In genomic region chr13:98016923-98017588, GRCm38 (mm10) we compare ENCODE assay signal across 9 mouse cellular contexts.
DNase-seq lines count a peak whose midpoint lies in the region; ATAC-seq and TF ChIP-seq lines count a peak whose summit lies in the region.
"Had no signal": no experiment of that assay in that cellular context is flagged by ENCODE, and none has a peak within 500 bp of the region (broad histone marks: within the 10 kb centered on the region; RNA-seq: fewer than 3 reads in every experiment).

No protein-coding gene starts in this region.

- peak; percentile 66 for ATAC-seq in hindbrain, embryonic 11.5 days (ENCODE audit: low FRiP score)
- ATAC-seq in midbrain, embryonic 15.5 days (replicated peaks): peak; percentile 93

- H3K9ac ChIP-seq in ES-Bruce4 (ENCODE audit: low read depth, poor library complexity, severe bottlenecking): peak overlapping the region; percentile 17
- no peak overlapping the region for H3K9ac ChIP-seq in hindbrain, embryonic 11.5 days (ENCODE audit: low read depth, low read length)
- H3K9ac ChIP-seq in midbrain, embryonic 15.5 days: peak overlapping the region; percentile 56; the same call in 1 of the 2 replicates

- no peaks in the 10 kb centered on the region for H3K36me3 ChIP-seq in ES-Bruce4 (ENCODE audit: control insufficient read depth, insufficient read depth, low read length, poor library complexity, severe bottlenecking)
- no peaks in the 10 kb centered on the region for H3K36me3 ChIP-seq in hindbrain, embryonic 11.5 days (ENCODE audit: control insufficient read depth, insufficient read depth, low read length)
- no peaks in the 10 kb centered on the region for H3K36me3 ChIP-seq in midbrain, embryonic 15.5 days (replicated peaks)

- TF ChIP-seq CTCF in ES-Bruce4 (IDR thresholded peaks at IDR 0.05; ENCODE audit: low read depth, low read length): no peak
- no peak for TF ChIP-seq CTCF in cortical plate, adult 2 months (IDR thresholded peaks at IDR 0.05; ENCODE audit: extremely low read depth, insufficient read depth, low read length)

- TF ChIP-seq POLR2A in ES-Bruce4 (IDR thresholded peaks at IDR 0.05; ENCODE audit: insufficient read depth, low read length): no peak
- no peak for TF ChIP-seq POLR2A in cortical plate, adult 2 months (IDR thresholded peaks at IDR 0.05; ENCODE audit: extremely low read depth, insufficient read depth, low read length)

- peaks cover 1% of the 10 kb centered on the region for H3K4me1 ChIP-seq in ES-Bruce4 (ENCODE audit: control insufficient read depth, insufficient read depth, low read length)
- no peaks in the 10 kb centered on the region for H3K4me1 ChIP-seq in cortical plate, adult 2 months (ENCODE audit: control insufficient read depth, insufficient read depth, low read length)
- peaks cover 4% of the 10 kb centered on the region; the same call in 1 of the 2 replicates for H3K4me1 ChIP-seq in hindbrain, embryonic 11.5 days (replicated peaks; ENCODE audit: control insufficient read depth, insufficient read depth, low read length)
- H3K4me1 ChIP-seq in midbrain, embryonic 15.5 days: peaks cover 14% of the 10 kb centered on the region; the same call in 1 of the 2 replicates

- H3K27me3 ChIP-seq in ES-Bruce4 (ENCODE audit: control insufficient read depth, insufficient read depth, low read length, poor library complexity, severe bottlenecking): no peaks in the 10 kb centered on the region
- peaks cover 2% of the 10 kb centered on the region; the same call in 1 of the 2 replicates for H3K27me3 ChIP-seq in hindbrain, embryonic 11.5 days (ENCODE audit: control insufficient read depth, insufficient read depth, low read length)
- no peaks in the 10 kb centered on the region for H3K27me3 ChIP-seq in midbrain, embryonic 15.5 days (replicated peaks)

- H3K4me3 ChIP-seq in ES-Bruce4 (ENCODE audit: low read depth, low read length): peak overlapping the region; percentile 54
- peak overlapping the region; percentile 54 for H3K4me3 ChIP-seq in cortical plate, adult 2 months (ENCODE audit: insufficient read depth, low read length)
- H3K4me3 ChIP-seq in hindbrain, embryonic 11.5 days (ENCODE audit: low read depth, low read length): peak overlapping the region; percentile 32
- peak overlapping the region; percentile 51 for H3K4me3 ChIP-seq in midbrain, embryonic 15.5 days
- H3K4me3 ChIP-seq: megakaryocyte, embryonic 14.5 days had no signal

- no peak for TF ChIP-seq EP300 in ES-Bruce4 (IDR thresholded peaks at IDR 0.05; ENCODE audit: insufficient read depth, low read depth, low read length)

- H3K27ac ChIP-seq in ES-Bruce4 (ENCODE audit: insufficient read depth, low read length): no peak overlapping the region
- H3K27ac ChIP-seq in cortical plate, adult 2 months (ENCODE audit: insufficient read depth, low read length): no peak overlapping the region
- no peak overlapping the region for H3K27ac ChIP-seq in hindbrain, embryonic 11.5 days (ENCODE audit: low read depth, low read length)
- peak overlapping the region; percentile 83 for H3K27ac ChIP-seq in midbrain, embryonic 15.5 days

- 30% methylated on average over 12 of the region's 12 CpGs for WGBS in hindbrain, embryonic 11.5 days
- 11% methylated on average over 12 of the region's 12 CpGs for WGBS in midbrain, embryonic 15.5 days

- peak; percentile 49 for DNase-seq in hindbrain, embryonic 11.5 days (ENCODE audit: low spot score)
- DNase-seq in left cerebral cortex, adult 9 months (ENCODE audit: low spot score in 2 of 2): peak; percentile 18 to 49
- DNase-seq in thymus, adult 18-20 months: no peak
- DNase-seq in T-cell, adult 2 months (ENCODE audit: low spot score): no peak
- no peak for DNase-seq in natural killer cell, adult 2 months (ENCODE audit: low spot score in 2 of 2)

- H3K9me3 ChIP-seq in ES-Bruce4 (replicated peaks; ENCODE audit: control insufficient read depth, insufficient read depth, low read length, poor library complexity, severe bottlenecking): no peaks in the 10 kb centered on the region
- H3K9me3 ChIP-seq in hindbrain, embryonic 11.5 days (ENCODE audit: control insufficient read depth, low read length): no peaks in the 10 kb centered on the region
- no peaks in the 10 kb centered on the region for H3K9me3 ChIP-seq in midbrain, embryonic 15.5 days
- H3K9me3 ChIP-seq: megakaryocyte, embryonic 14.5 days had no signal

- peak overlapping the region; percentile 82 for H3K4me2 ChIP-seq in hindbrain, embryonic 11.5 days (replicated peaks; ENCODE audit: low read depth, low read length)
- H3K4me2 ChIP-seq in midbrain, embryonic 15.5 days: peak overlapping the region; percentile 92

Comparison
In these comparisons a context has a peak if more than half of its experiments do, and no peak if none do; other contexts are left out.
1. DNase-seq: peak in hindbrain, embryonic 11.5 days (single experiment) and left cerebral cortex, adult 9 months (2 of 2); none in thymus, adult 18-20 months (0 of 2), T-cell, adult 2 months (single experiment) and natural killer cell, adult 2 months (0 of 2).
2. Peak in every context shown above with its lines, with median percentiles within 50 percentile points of each other: H3K4me3 ChIP-seq.